Mouse (Mus musculus): Measurements from ENCODE around the gene Tgtp1. TPM values are rescaled to one million over a fixed set of nuclear protein-coding genes. Genes with fewer than 3 reads are reported as not detected.
"Not testable (repeated sequence)": the region's sequence is repeated elsewhere in the genome, so short reads cannot be mapped to it uniquely, and the experiment has no call there.

Gene Tgtp1
- polyA plus RNA-seq, 1 experiment from 2014 or later, result 1.0 TPM

DNA sequence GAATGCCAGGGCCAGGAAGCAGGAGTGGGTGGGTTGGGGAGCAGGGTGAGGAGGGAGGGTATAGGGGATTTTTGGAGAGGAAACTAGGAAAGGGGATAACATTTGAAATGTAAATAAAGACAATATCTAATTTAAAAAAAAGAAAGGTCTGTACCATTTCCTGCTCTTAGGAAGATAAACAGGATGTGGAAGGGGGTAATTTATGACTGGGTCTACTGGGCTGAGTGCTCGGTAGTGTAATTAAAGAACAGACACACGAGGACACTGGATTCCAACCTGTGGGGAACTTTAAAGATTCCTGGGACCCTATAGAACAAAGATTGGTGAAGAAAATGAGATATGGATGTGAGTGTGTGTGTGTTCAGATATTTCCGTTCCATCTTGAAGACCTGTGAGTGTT lies 11.1 kb downstream of the Tgtp1 start:
- not testable (repeated sequence) for H3K36me3 ChIP-seq (ENCODE audit: control insufficient read depth, insufficient read depth, low read length); H3K4me3 ChIP-seq (ENCODE audit: low read depth, low read length); H3K27me3 ChIP-seq (ENCODE audit: control insufficient read depth, insufficient read depth, low read length); ATAC-seq (ENCODE audit: insufficient number of reproducible peaks, insufficient read depth, low FRiP score, low read depth); H3K9me3 ChIP-seq (ENCODE audit: control insufficient read depth, low read depth, low read length); H3K27ac ChIP-seq (ENCODE audit: low read length); H3K4me2 ChIP-seq (replicated peaks; ENCODE audit: low read depth, low read length); H3K4me1 ChIP-seq (ENCODE audit: control insufficient read depth, insufficient read depth, low read length); H3K9ac ChIP-seq (replicated peaks; ENCODE audit: low read depth, low read length)
- no CpG with 5 or more reads among the region's 3 CpGs for WGBS

- H3K27ac ChIP-seq (ENCODE audit: low read length); H3K9me3 ChIP-seq (ENCODE audit: control insufficient read depth, low read depth, low read length); H3K9ac ChIP-seq (replicated peaks; ENCODE audit: low read depth, low read length); ATAC-seq (ENCODE audit: insufficient number of reproducible peaks, insufficient read depth, low FRiP score, low read depth); H3K4me1 ChIP-seq (ENCODE audit: control insufficient read depth, insufficient read depth, low read length); H3K36me3 ChIP-seq (ENCODE audit: control insufficient read depth, insufficient read depth, low read length); H3K4me3 ChIP-seq (ENCODE audit: low read depth, low read length); H3K4me2 ChIP-seq (replicated peaks; ENCODE audit: low read depth, low read length); H3K27me3 ChIP-seq (ENCODE audit: control insufficient read depth, insufficient read depth, low read length): not testable (repeated sequence)
- no CpG with 5 or more reads among the region's 5 CpGs for WGBS
These were observed 13.9 kb downstream of the Tgtp1 start for GRCm38 (mm10) chr11:48980052-48980451.

DNA sequence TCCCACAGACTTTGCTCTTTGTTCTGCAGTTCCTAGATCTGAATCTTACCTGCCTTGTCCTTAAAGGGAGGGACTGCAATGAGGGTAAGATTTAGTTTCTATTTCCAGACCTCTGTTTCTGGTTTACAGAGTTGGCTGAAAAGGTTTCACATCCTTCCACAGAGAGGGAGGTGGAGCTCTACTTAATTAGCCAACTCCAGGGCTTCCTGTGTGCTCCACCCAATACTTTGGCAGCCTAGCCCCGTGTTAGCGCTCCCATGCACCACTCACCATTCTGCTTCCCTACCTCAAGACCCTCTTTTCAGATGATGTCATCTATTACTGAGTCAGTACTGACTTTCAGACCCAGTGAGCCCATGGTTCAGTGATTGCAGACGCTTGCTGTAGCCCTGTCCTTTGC lies 14.7 kb downstream of the Tgtp1 start, which contains the start of gene 9930111J21Rik1:
Gene 9930111J21Rik1 (minus strand): TSS at position 148 of the 400 bp plus-strand sequence.
- not testable (repeated sequence) for H3K4me1 ChIP-seq (ENCODE audit: control insufficient read depth, insufficient read depth, low read length); ATAC-seq (ENCODE audit: insufficient number of reproducible peaks, insufficient read depth, low FRiP score, low read depth); H3K36me3 ChIP-seq (ENCODE audit: control insufficient read depth, insufficient read depth, low read length); H3K27ac ChIP-seq (ENCODE audit: low read length); H3K4me2 ChIP-seq (replicated peaks; ENCODE audit: low read depth, low read length); H3K4me3 ChIP-seq (ENCODE audit: low read depth, low read length); H3K9me3 ChIP-seq (ENCODE audit: control insufficient read depth, low read depth, low read length); H3K27me3 ChIP-seq (ENCODE audit: control insufficient read depth, insufficient read depth, low read length); H3K9ac ChIP-seq (replicated peaks; ENCODE audit: low read depth, low read length)
- no CpG with 5 or more reads among the region's 3 CpGs for WGBS

DNA sequence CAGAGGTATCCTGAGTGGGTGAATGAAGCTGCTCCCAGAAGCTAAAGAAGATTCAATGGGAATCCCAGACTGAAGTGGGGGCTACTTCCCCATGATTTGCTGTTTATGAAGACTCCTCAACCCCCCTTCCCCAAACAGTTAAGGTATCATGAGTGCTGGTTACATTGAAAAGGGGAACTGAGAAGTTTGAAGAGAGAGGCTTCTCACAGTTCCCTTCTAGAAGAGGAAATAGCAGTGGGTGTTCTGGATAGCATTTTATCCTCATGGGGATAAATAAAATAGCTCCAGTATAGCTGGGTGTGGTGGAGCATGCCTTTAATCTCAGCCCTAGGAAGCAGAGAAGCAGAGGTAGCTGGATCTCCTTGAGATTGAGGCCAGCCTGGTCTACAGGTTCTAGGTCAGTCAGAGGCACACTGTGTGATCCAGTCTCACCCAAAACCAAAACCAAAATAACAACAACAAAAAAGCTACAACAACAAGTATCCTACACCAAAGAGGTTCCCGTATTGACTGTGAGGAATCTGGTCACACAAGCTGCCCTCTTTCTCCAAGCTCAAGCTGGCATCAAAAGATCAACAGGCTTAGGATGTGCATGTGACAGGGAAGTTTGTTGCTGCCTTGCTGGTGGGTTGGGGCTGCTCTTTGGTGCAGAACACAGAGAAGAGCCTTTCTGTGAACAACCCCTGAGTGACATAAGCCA lies 15.6 kb downstream of the Tgtp1 start, which contains the start of gene Olfr56:
Gene Olfr56 (plus strand): TSS at position 650 of the 700 bp plus-strand sequence.
- not testable (repeated sequence) for H3K4me1 ChIP-seq (ENCODE audit: control insufficient read depth, insufficient read depth, low read length); H3K9me3 ChIP-seq (ENCODE audit: control insufficient read depth, low read depth, low read length); ATAC-seq (ENCODE audit: insufficient number of reproducible peaks, insufficient read depth, low FRiP score, low read depth); H3K27me3 ChIP-seq (ENCODE audit: control insufficient read depth, insufficient read depth, low read length); H3K4me3 ChIP-seq (ENCODE audit: low read depth, low read length); H3K36me3 ChIP-seq (ENCODE audit: control insufficient read depth, insufficient read depth, low read length); H3K27ac ChIP-seq (ENCODE audit: low read length); H3K9ac ChIP-seq (replicated peaks; ENCODE audit: low read depth, low read length); H3K4me2 ChIP-seq (replicated peaks; ENCODE audit: low read depth, low read length)
- no CpG with 5 or more reads among the region's 1 CpGs for WGBS

DNA sequence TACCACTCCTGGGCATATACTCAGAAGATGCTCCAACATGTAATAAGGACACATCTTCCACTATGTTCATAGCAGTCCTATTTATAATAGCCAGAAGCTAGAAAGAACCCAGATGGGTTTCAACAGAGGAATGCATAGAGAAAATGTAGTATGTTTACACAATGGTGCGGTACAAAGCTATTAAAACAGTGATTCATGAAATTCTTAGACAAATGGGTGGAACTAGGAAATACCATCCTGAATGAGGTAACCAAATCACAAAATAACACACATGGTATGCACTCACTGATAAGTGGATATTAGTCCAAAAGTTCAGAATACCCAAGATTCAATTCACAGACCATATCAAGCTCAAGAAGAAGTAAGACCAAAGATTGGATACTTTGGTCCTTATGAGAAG lies 19.3 kb downstream of the Tgtp1 start:
- H3K36me3 ChIP-seq (ENCODE audit: control insufficient read depth, insufficient read depth, low read length); H3K4me3 ChIP-seq (ENCODE audit: low read depth, low read length); H3K27ac ChIP-seq (ENCODE audit: low read length); H3K4me2 ChIP-seq (replicated peaks; ENCODE audit: low read depth, low read length); H3K9ac ChIP-seq (replicated peaks; ENCODE audit: low read depth, low read length); H3K9me3 ChIP-seq (ENCODE audit: control insufficient read depth, low read depth, low read length); H3K4me1 ChIP-seq (ENCODE audit: control insufficient read depth, insufficient read depth, low read length); H3K27me3 ChIP-seq (ENCODE audit: control insufficient read depth, insufficient read depth, low read length); ATAC-seq (ENCODE audit: insufficient number of reproducible peaks, insufficient read depth, low FRiP score, low read depth): not testable (repeated sequence)
- WGBS, result no CpG with 5 or more reads among the region's 1 CpGs

- ATAC-seq (ENCODE audit: insufficient number of reproducible peaks, insufficient read depth, low FRiP score, low read depth); H3K9me3 ChIP-seq (ENCODE audit: control insufficient read depth, low read depth, low read length); H3K27me3 ChIP-seq (ENCODE audit: control insufficient read depth, insufficient read depth, low read length); H3K4me2 ChIP-seq (replicated peaks; ENCODE audit: low read depth, low read length); H3K4me1 ChIP-seq (ENCODE audit: control insufficient read depth, insufficient read depth, low read length); H3K36me3 ChIP-seq (ENCODE audit: control insufficient read depth, insufficient read depth, low read length); H3K4me3 ChIP-seq (ENCODE audit: low read depth, low read length); H3K27ac ChIP-seq (ENCODE audit: low read length); H3K9ac ChIP-seq (replicated peaks; ENCODE audit: low read depth, low read length): not testable (repeated sequence)
- WGBS, result 83% methylated on average over 6 of the region's 6 CpGs
These were observed 47.9 kb downstream of the Tgtp1 start, which contains the start of gene Psme2b for GRCm38 (mm10) chr11:48946090-48946489. Gene Psme2b, minus strand, starts transcription at chr11:48946190.

- not testable (repeated sequence) for H3K27ac ChIP-seq (ENCODE audit: low read length); H3K9me3 ChIP-seq (ENCODE audit: control insufficient read depth, low read depth, low read length); H3K4me3 ChIP-seq (ENCODE audit: low read depth, low read length); H3K4me1 ChIP-seq (ENCODE audit: control insufficient read depth, insufficient read depth, low read length); H3K9ac ChIP-seq (replicated peaks; ENCODE audit: low read depth, low read length); H3K27me3 ChIP-seq (ENCODE audit: control insufficient read depth, insufficient read depth, low read length); ATAC-seq (ENCODE audit: insufficient number of reproducible peaks, insufficient read depth, low FRiP score, low read depth); H3K4me2 ChIP-seq (replicated peaks; ENCODE audit: low read depth, low read length); H3K36me3 ChIP-seq (ENCODE audit: control insufficient read depth, insufficient read depth, low read length)
These were observed 54.7 kb downstream of the Tgtp1 start for GRCm38 (mm10) chr11:48939286-48939685.
